Comparison of ENCODE assay signal across 9 mouse cellular contexts in genomic region chr6:42324482-42325267, GRCm38 (mm10). TPM values are rescaled to one million over a fixed set of nuclear protein-coding genes. Genes with fewer than 3 reads are reported as not detected.
A peak's percentile ranks its signal among the peaks of the same experiment; 100 is the strongest.
DNase-seq lines count a peak whose midpoint lies in the region; ATAC-seq and TF ChIP-seq lines count a peak whose summit lies in the region.
"Had no signal": no experiment of that assay in that cellular context is flagged by ENCODE, and none has a peak within 500 bp of the region (broad histone marks: within the 10 kb centered on the region; RNA-seq: fewer than 3 reads in every experiment).

Fam131b (minus strand) TSS chr6:42324643.

- intact Hi-C loops in gastrocnemius, postnatal 36 days (cut with DNase I) = loop anchor here (5.0 kb wide), 1 partner anchor 97 kb away; no protein-coding TSS in a partner anchor

- WGBS in limb, embryonic 11.5 days = under 1% methylated on average over 36 of the region's 68 CpGs

- H3K4me3 ChIP-seq in limb, embryonic 11.5 days (ENCODE audit: low read depth, low read length) = peak within 1 kb of the TSS; percentile 59
- H3K4me3 ChIP-seq in myocyte = peak within 1 kb of the TSS; percentile 41

- H3K9me3 ChIP-seq in limb, embryonic 11.5 days (ENCODE audit: control insufficient read depth, low read length) = no peaks in the 10 kb centered on the region
- H3K9me3 ChIP-seq: G1E had no signal

- peak; percentile 61 for TF ChIP-seq POLR2A in myocyte (IDR thresholded peaks at IDR 0.05; ENCODE audit: insufficient read length, low read depth)

- H3K4me1 ChIP-seq in limb, embryonic 11.5 days (ENCODE audit: control insufficient read depth, insufficient read depth, low read length) = 0 out of 2 replicates have a peak, but pooled peaks cover 4% of the 10 kb centered on the region

- H3K36me3 ChIP-seq in limb, embryonic 11.5 days (ENCODE audit: control insufficient read depth, insufficient read depth, low read length) = no peaks in the 10 kb centered on the region
- no peaks in the 10 kb centered on the region for H3K36me3 ChIP-seq in myocyte (ENCODE audit: control insufficient read depth, insufficient read depth)
- H3K36me3 ChIP-seq: G1E had no signal

- peak within 1 kb of the TSS; percentile 46 for H3ac ChIP-seq in myocyte (ENCODE audit: control insufficient read depth, insufficient read length)

- DNase-seq in gastrocnemius, postnatal 25 days = peak; percentile 50
- DNase-seq in gastrocnemius, postnatal 36 days = no peak
- peak; percentile 85 for DNase-seq in cerebellum, adult 9-10 months
- DNase-seq in frontal cortex, postnatal 10 days (ENCODE audit: low spot score in 2 of 2) = peak; percentile 62 to 79
- peak; percentile 10 for DNase-seq in hindlimb bud, embryonic 11.5 days (ENCODE audit: extremely low spot score, low read depth, low spot score)
- DNase-seq in limb, embryonic 11.5 days (ENCODE audit: low spot score) = peak; percentile 68
- peak; percentile 75 for DNase-seq in thymus, postnatal 14 days

- peaks cover 18% of the 10 kb centered on the region for H3K27me3 ChIP-seq in limb, embryonic 11.5 days (ENCODE audit: control insufficient read depth, insufficient read depth, low read length)
- no peaks in the 10 kb centered on the region for H3K27me3 ChIP-seq in myocyte (ENCODE audit: control insufficient read depth, insufficient read depth, insufficient read length)

- H3K27ac ChIP-seq in limb, embryonic 11.5 days (replicated peaks; ENCODE audit: low read depth, low read length) = no peak within 1 kb of the TSS

- peak; percentile 74 for ATAC-seq in limb, embryonic 11.5 days (ENCODE audit: insufficient number of reproducible peaks, low FRiP score, low TSS enrichment, low read depth)

- H3K4me2 ChIP-seq in limb, embryonic 11.5 days (ENCODE audit: low read depth, severe bottlenecking) = peak within 1 kb of the TSS; percentile 97
- H3K4me2 ChIP-seq in myocyte (ENCODE audit: low read depth) = peak within 1 kb of the TSS; percentile 99

- peak within 1 kb of the TSS; percentile 67 for H3K9ac ChIP-seq in limb, embryonic 11.5 days (ENCODE audit: low read length)

- H3K79me2 ChIP-seq in myocyte (ENCODE audit: control insufficient read depth, insufficient read depth) = no peaks in the 10 kb centered on the region

TF ChIP-seq in myocyte, 11 proteins besides CTCF, POLR2A, EP300 and RAD21:
- TF ChIP-seq TCF3 (IDR thresholded peaks at IDR 0.05; ENCODE audit: insufficient read length, low read depth) = no peak
- TF ChIP-seq MYOD1 (IDR thresholded peaks at IDR 0.05; ENCODE audit: control insufficient read depth in 1 of 3, insufficient read length in 2 of 3, low read depth in 2 of 3) = peak in 1 of 3 experiments; percentile 1
- no peak for TF ChIP-seq REST (IDR thresholded peaks at IDR 0.05; ENCODE audit: insufficient read depth, insufficient read length)

RNA-seq across cellular contexts. Expression of gene Fam131b, which starts in this region (rescaled TPM):
- under 1 TPM; 0.41 to 0.54 TPM for total RNA-seq in gastrocnemius, postnatal 25 days (2021)
- under 1 TPM; 0.25 to 0.26 TPM for total RNA-seq in gastrocnemius, postnatal 36 days (2021)
- polyA plus RNA-seq in limb, embryonic 11.5 days (2014; fragmentation: Nextera tagmentation; extraction: Ambion mirVana) = 0.85 and 0.89 TPM in 2 replicates
- 4.2 TPM for polyA plus RNA-seq in myocyte (2012; fragmentation: generic; extraction: Trizol)

Comparison
In these comparisons a context has a peak if more than half of its experiments do, and no peak if none do; other contexts are left out.
1. Peak in DNase-seq in gastrocnemius, postnatal 25 days; RNA of the gene not detected or under 1 TPM.
2. Peak in DNase-seq, ATAC-seq, H3K4me3 ChIP-seq, H3K9ac ChIP-seq and H3K4me2 ChIP-seq in limb, embryonic 11.5 days; RNA of the gene not detected or under 1 TPM.
3. DNase-seq: peak in cerebellum, adult 9-10 months (single experiment), frontal cortex, postnatal 10 days (2 of 2), hindlimb bud, embryonic 11.5 days (single experiment) and thymus, postnatal 14 days (single experiment); none in gastrocnemius, postnatal 36 days (0 of 2).